Mouse (Mus musculus) hindbrain, embryonic 11.5 days (tissue): ENCODE measurements at regions not wholly inside any gene's neighbourhood (a gene's known extent, or its start where the extent isn't known, plus 50 kb on each side); places are given as distances from the start of the nearest gene placed in this dataset.

Experiments used
- ATAC-seq: fragments of 200-750 bp; cut with Nextera tagmentation; 2 replicates; pipeline ENCODE4 v1.8.0; 2017; ENCODE audit warnings: mild to moderate bottlenecking, moderate TSS enrichment, moderate library complexity; ENCODE audit not compliant: low FRiP score
- DNase-seq: peaks from one replicate; pipeline ENCODE4 v3.0.0-alpha.2; 2015; ENCODE audit warnings: low spot score
- H3K27ac ChIP-seq: fragments of 300-500 bp; sonication (generic); 2 replicates; pipeline ENCODE4 v1.5.1; 2014; ENCODE audit warnings: mild to moderate bottlenecking, low read depth, low read length
- H3K27me3 ChIP-seq: fragments of 300-500 bp; sonication (generic); 2 replicates; pipeline ENCODE4 v1.6.1; 2014; ENCODE audit warnings: mild to moderate bottlenecking, low read length, moderate library complexity, mixed read lengths; ENCODE audit not compliant: control insufficient read depth, insufficient read depth
- H3K36me3 ChIP-seq: fragments of 300-500 bp; sonication (generic); 2 replicates; pipeline ENCODE4 v1.6.1; 2014; ENCODE audit warnings: mild to moderate bottlenecking, low read length, moderate library complexity, mixed read lengths; ENCODE audit not compliant: control insufficient read depth, insufficient read depth
- H3K4me1 ChIP-seq: fragments of 300-500 bp; sonication (generic); replicated peaks from 2 replicates; pipeline ENCODE4 v1.6.1; 2014; ENCODE audit warnings: low read length, mixed read lengths; ENCODE audit not compliant: control insufficient read depth, insufficient read depth
- H3K4me2 ChIP-seq: fragments of 300-500 bp; sonication (generic); replicated peaks from 2 replicates; pipeline ENCODE4 v1.6.1; 2014; ENCODE audit warnings: mild to moderate bottlenecking, low read depth, low read length
- H3K4me3 ChIP-seq: fragments of 300-500 bp; sonication (generic); 2 replicates; pipeline ENCODE4 v1.5.1; 2014; ENCODE audit warnings: low read depth, low read length
- H3K9ac ChIP-seq: fragments of 300-500 bp; sonication (generic); 2 replicates; pipeline ENCODE4 v1.6.1; 2014; ENCODE audit warnings: low read depth, low read length
- H3K9me3 ChIP-seq: fragments of 300-500 bp; sonication (generic); 2 replicates; pipeline ENCODE4 v1.6.1; 2016; ENCODE audit warnings: low read length; ENCODE audit not compliant: control insufficient read depth
- WGBS: fragments of 180-500 bp; shearing (Covaris S2); extraction: QIAGEN DNeasy Blood & Tissue Kit; methylation state at CpG from one replicate; pipeline ENCODE4 v1.1.7; 2014; 5-methylcytosine and 5-hydroxymethylcytosine counted together

- H3K27me3 ChIP-seq = no peaks in the 10 kb centered on the region
- WGBS = 39% methylated on average over 5 of the region's 5 CpGs
- peaks cover 9% of the 10 kb centered on the region; the same call in 1 of the 2 replicates for H3K4me1 ChIP-seq
- DNase-seq = peak; percentile 91
- no peak overlapping the region for H3K9ac ChIP-seq
- no peak overlapping the region for H3K4me3 ChIP-seq
- H3K9me3 ChIP-seq = no peaks in the 10 kb centered on the region
- H3K4me2 ChIP-seq = no peak overlapping the region
- no peak overlapping the region for H3K27ac ChIP-seq
- H3K36me3 ChIP-seq = no peaks in the 10 kb centered on the region
- ATAC-seq = no peak
Observed at GRCm38 (mm10) chr5:128522667-128523066, 78.0 kb upstream of the Fzd10 start.

- no peak for DNase-seq
- Histone ChIP-seq H3K27me3 (no peaks in the 10 kb centered on the region), H3K4me3 (no peak overlapping the region), H3K4me2 (no peak overlapping the region), H3K4me1 (no peaks in the 10 kb centered on the region), H3K9me3 (no peaks in the 10 kb centered on the region), H3K36me3 (no peaks in the 10 kb centered on the region), H3K27ac (no peak overlapping the region), H3K9ac (no peak overlapping the region)
- 55% methylated on average over 8 of the region's 8 CpGs for WGBS
- no peak for ATAC-seq
Observed at GRCm38 (mm10) chr5:128517336-128517735, 83.3 kb upstream of the Fzd10 start.

- H3K36me3 ChIP-seq = no peaks in the 10 kb centered on the region
- no peak overlapping the region for H3K9ac ChIP-seq
- WGBS = 8% methylated on average over 2 of the region's 2 CpGs
- DNase-seq (peak; percentile 70), ATAC-seq (no peak)
- no peak overlapping the region for H3K27ac ChIP-seq
- H3K9me3 ChIP-seq = no peaks in the 10 kb centered on the region
- H3K4me1 ChIP-seq = no peaks in the 10 kb centered on the region
- H3K4me2 ChIP-seq = no peak overlapping the region
- H3K27me3 ChIP-seq = no peaks in the 10 kb centered on the region
- H3K4me3 ChIP-seq = no peak overlapping the region
Observed at GRCm38 (mm10) chr5:128515343-128515742, 82.5 kb upstream of the Tmem132d start.

GRCm38 (mm10) chr5:128513261-128513660, 80.4 kb upstream of the Tmem132d start:
- no peak overlapping the region for H3K4me2 ChIP-seq
- 84% methylated on average over 14 of the region's 14 CpGs for WGBS
- H3K9ac ChIP-seq = no peak overlapping the region
- no peaks in the 10 kb centered on the region for H3K9me3 ChIP-seq
- no peak for DNase-seq
- H3K27ac ChIP-seq = no peak overlapping the region
- ATAC-seq = no peak
- no peaks in the 10 kb centered on the region for H3K4me1 ChIP-seq
- H3K27me3 ChIP-seq = no peaks in the 10 kb centered on the region
- no peaks in the 10 kb centered on the region for H3K36me3 ChIP-seq
- no peak overlapping the region for H3K4me3 ChIP-seq

- H3K4me3 ChIP-seq = no peak overlapping the region
- WGBS = 89% methylated on average over 9 of the region's 9 CpGs
- no peaks in the 10 kb centered on the region for H3K9me3 ChIP-seq
- no peak for ATAC-seq
- no peak overlapping the region for H3K27ac ChIP-seq
- DNase-seq = no peak
- H3K36me3 ChIP-seq = no peaks in the 10 kb centered on the region
- H3K4me2 ChIP-seq = no peak overlapping the region
- no peaks in the 10 kb centered on the region for H3K4me1 ChIP-seq
- no peaks in the 10 kb centered on the region for H3K27me3 ChIP-seq
- H3K9ac ChIP-seq = no peak overlapping the region
Observed at GRCm38 (mm10) chr5:128512606-128513005, 79.7 kb upstream of the Tmem132d start.

- H3K36me3 ChIP-seq = no peaks in the 10 kb centered on the region
- no peak overlapping the region for H3K9ac ChIP-seq
- no peaks in the 10 kb centered on the region for H3K9me3 ChIP-seq
- WGBS = 9% methylated on average over 4 of the region's 4 CpGs
- ATAC-seq (0 out of 2 replicates have a peak, but pooled peaks have one; percentile 33), DNase-seq (peak; percentile 84)
- no peaks in the 10 kb centered on the region; the same call in 1 of the 2 replicates for H3K27me3 ChIP-seq
- no peak overlapping the region for H3K4me2 ChIP-seq
- no peaks in the 10 kb centered on the region for H3K4me1 ChIP-seq
- no peak overlapping the region for H3K4me3 ChIP-seq
- no peak overlapping the region for H3K27ac ChIP-seq
Observed at GRCm38 (mm10) chr5:128504502-128504901, 71.6 kb upstream of the Tmem132d start.

- 60% methylated on average over 9 of the region's 9 CpGs for WGBS
- H3K27ac ChIP-seq = no peak overlapping the region
- no peaks in the 10 kb centered on the region for H3K36me3 ChIP-seq
- no peak overlapping the region for H3K4me2 ChIP-seq
- DNase-seq (no peak), ATAC-seq (no peak)
- H3K4me1 ChIP-seq = no peaks in the 10 kb centered on the region
- no peaks in the 10 kb centered on the region for H3K27me3 ChIP-seq
- H3K9me3 ChIP-seq = no peaks in the 10 kb centered on the region; the same call in 1 of the 2 replicates
- no peak overlapping the region for H3K9ac ChIP-seq
- H3K4me3 ChIP-seq = no peak overlapping the region
Observed at GRCm38 (mm10) chr5:128499488-128499887, 66.6 kb upstream of the Tmem132d start.

GRCm38 (mm10) chr5:128499033-128499432, 66.2 kb upstream of the Tmem132d start:
- DNase-seq (peak; percentile 66), ATAC-seq (no peak)
- Histone ChIP-seq H3K36me3 (no peaks in the 10 kb centered on the region), H3K4me2 (no peak overlapping the region), H3K9me3 (no peaks in the 10 kb centered on the region; the same call in 1 of the 2 replicates), H3K9ac (no peak overlapping the region), H3K27me3 (no peaks in the 10 kb centered on the region), H3K4me1 (no peaks in the 10 kb centered on the region), H3K27ac (no peak overlapping the region), H3K4me3 (no peak overlapping the region)
- WGBS = 44% methylated on average over 5 of the region's 5 CpGs

- Histone ChIP-seq H3K36me3 (no peaks in the 10 kb centered on the region), H3K9me3 (no peaks in the 10 kb centered on the region; the same call in 1 of the 2 replicates), H3K4me3 (no peak overlapping the region), H3K9ac (no peak overlapping the region), H3K27ac (no peak overlapping the region), H3K27me3 (no peaks in the 10 kb centered on the region), H3K4me1 (no peaks in the 10 kb centered on the region), H3K4me2 (no peak overlapping the region)
- 88% methylated on average over 5 of the region's 5 CpGs for WGBS
- no peak for DNase-seq
- no peak for ATAC-seq
Observed at GRCm38 (mm10) chr5:128492541-128492940, 59.7 kb upstream of the Tmem132d start.
